9 mouse cellular contexts compared by ENCODE assay signal in genomic region chr14:19769441-19770200, GRCm38 (mm10). TPM values are rescaled to one million over a fixed set of nuclear protein-coding genes. Genes with fewer than 3 reads are reported as not detected.
A peak's percentile ranks its signal among the peaks of the same experiment; 100 is the strongest.
DNase-seq lines count a peak whose midpoint lies in the region; ATAC-seq lines count a peak whose summit lies in the region.
"Had no signal": no experiment of that assay in that cellular context is flagged by ENCODE, and none has a peak within 500 bp of the region (broad histone marks: within the 10 kb centered on the region; RNA-seq: fewer than 3 reads in every experiment).

No protein-coding gene starts in this region.

- intact Hi-C loops in gastrocnemius, postnatal 36 days (cut with DNase I), result loop anchor here (5.0 kb wide), 1 partner anchor 62 kb away; no protein-coding TSS in a partner anchor

- DNase-seq in heart, embryonic 10.5 days (ENCODE audit: low spot score), result no peak
- DNase-seq in heart, adult 8-10 months (ENCODE audit: low spot score), result no peak
- peak; percentile 64 for DNase-seq in adrenal gland, postnatal 14 days
- peak; percentile 41 to 55 for DNase-seq in gastrocnemius, postnatal 36 days
- no peak for DNase-seq in layer of hippocampus, adult 9-10 months (ENCODE audit: low spot score)
- no peak for DNase-seq in thymus, postnatal 25 days
- DNase-seq in cerebellum, postnatal 4 days (ENCODE audit: low spot score in 2 of 2), result no peak

- H3K27me3 ChIP-seq in heart, embryonic 10.5 days (ENCODE audit: insufficient read depth, poor library complexity, severe bottlenecking), result no peaks in the 10 kb centered on the region
- no peaks in the 10 kb centered on the region for H3K27me3 ChIP-seq in liver, embryonic 16.5 days (ENCODE audit: control insufficient read depth, insufficient read depth, low read depth, low read length)
- H3K27me3 ChIP-seq: hindbrain, embryonic 15.5 days had no signal

- H3K36me3 ChIP-seq in heart, embryonic 10.5 days, result peaks cover 41% of the 10 kb centered on the region
- no peaks in the 10 kb centered on the region for H3K36me3 ChIP-seq in liver, embryonic 16.5 days (ENCODE audit: control insufficient read depth, insufficient read depth)
- H3K36me3 ChIP-seq: hindbrain, embryonic 15.5 days had no signal

- peaks cover 78% of the 10 kb centered on the region for H3K4me1 ChIP-seq in heart, embryonic 10.5 days
- H3K4me1 ChIP-seq in liver, embryonic 16.5 days (ENCODE audit: control insufficient read depth, low read depth, low read length), result peaks cover 8% of the 10 kb centered on the region
- H3K4me1 ChIP-seq: hindbrain, embryonic 15.5 days had no signal

- H3K4me2 ChIP-seq in liver, embryonic 16.5 days (ENCODE audit: low read depth, low read length), result no peak overlapping the region
- H3K4me2 ChIP-seq: hindbrain, embryonic 15.5 days had no signal

- no peak overlapping the region for H3K9ac ChIP-seq in liver, embryonic 16.5 days (ENCODE audit: low read depth, low read length)
- H3K9ac ChIP-seq: hindbrain, embryonic 15.5 days had no signal

- H3K4me3 ChIP-seq in heart, embryonic 10.5 days, result no peak overlapping the region
- H3K4me3 ChIP-seq in liver, embryonic 16.5 days (ENCODE audit: low read depth, low read length), result no peak overlapping the region
- H3K4me3 ChIP-seq: hindbrain, embryonic 15.5 days had no signal

- 47% methylated on average over 6 of the region's 6 CpGs for WGBS in heart, embryonic 10.5 days
- 57% methylated on average over 6 of the region's 6 CpGs for WGBS in liver, embryonic 16.5 days (ENCODE audit: insufficient replicate concordance)

- peak overlapping the region; percentile 42; the same call in 1 of the 2 replicates for H3K27ac ChIP-seq in heart, embryonic 10.5 days
- no peak overlapping the region for H3K27ac ChIP-seq in liver, embryonic 16.5 days (ENCODE audit: low read length)
- H3K27ac ChIP-seq: hindbrain, embryonic 15.5 days had no signal

- H3K9me3 ChIP-seq in heart, embryonic 10.5 days, result no peaks in the 10 kb centered on the region
- H3K9me3 ChIP-seq in liver, embryonic 16.5 days (replicated peaks; ENCODE audit: control insufficient read depth, low read length), result no peaks in the 10 kb centered on the region
- H3K9me3 ChIP-seq: hindbrain, embryonic 15.5 days had no signal

- ATAC-seq in liver, embryonic 16.5 days (ENCODE audit: low read depth), result 0 out of 2 replicates have a peak, but pooled peaks have one; percentile 16

RNA-seq across cellular contexts. Expression of gene Nid2, which starts 18.6 kb away (rescaled TPM):
- polyA plus RNA-seq in heart, embryonic 10.5 days (2016; fragmentation: Nextera tagmentation; extraction: Ambion mirVana), result 169 and 250 TPM in 2 replicates
- total RNA-seq in heart, adult 8-10 months (2022), result 10 to 100 TPM; 17.5 to 19.7 (median 18.4) TPM
- 44.7 and 46.2 TPM in 2 replicates for total RNA-seq in adrenal gland, postnatal 14 days (2021)
- 10 to 100 TPM in 1 of 2 experiments, 1 to 10 TPM in 1; 9.1 to 11.5 TPM for total RNA-seq in gastrocnemius, postnatal 36 days (2021)
- 14.3 and 16.1 TPM in 2 replicates for polyA plus RNA-seq in liver, embryonic 16.5 days (2015; fragmentation: Nextera tagmentation; extraction: Ambion mirVana)

RNA-seq across cellular contexts. Expression of gene Rtraf, which starts 54.0 kb away (rescaled TPM):
- polyA plus RNA-seq in heart, embryonic 10.5 days (2016; fragmentation: Nextera tagmentation; extraction: Ambion mirVana), result 182 and 196 TPM in 2 replicates
- 10 to 100 TPM; 61.4 to 74.2 (median 69.8) TPM for total RNA-seq in heart, adult 8-10 months (2022)
- 71.3 and 75.4 TPM in 2 replicates for total RNA-seq in adrenal gland, postnatal 14 days (2021)
- 10 to 100 TPM; 60.1 to 80.7 TPM for total RNA-seq in gastrocnemius, postnatal 36 days (2021)
- 58.5 and 61.2 TPM in 2 replicates for polyA plus RNA-seq in liver, embryonic 16.5 days (2015; fragmentation: Nextera tagmentation; extraction: Ambion mirVana)

Comparison
In these comparisons a context has a peak if more than half of its experiments do, and no peak if none do; other contexts are left out.
1. DNase-seq: peak in adrenal gland, postnatal 14 days (single experiment) and gastrocnemius, postnatal 36 days (2 of 2); none in heart, embryonic 10.5 days (single experiment), heart, adult 8-10 months (single experiment), layer of hippocampus, adult 9-10 months (single experiment), thymus, postnatal 25 days (single experiment) and cerebellum, postnatal 4 days (0 of 2).